Comparison of ENCODE assay signal across 22 mouse cellular contexts in the genomic region with DNA sequence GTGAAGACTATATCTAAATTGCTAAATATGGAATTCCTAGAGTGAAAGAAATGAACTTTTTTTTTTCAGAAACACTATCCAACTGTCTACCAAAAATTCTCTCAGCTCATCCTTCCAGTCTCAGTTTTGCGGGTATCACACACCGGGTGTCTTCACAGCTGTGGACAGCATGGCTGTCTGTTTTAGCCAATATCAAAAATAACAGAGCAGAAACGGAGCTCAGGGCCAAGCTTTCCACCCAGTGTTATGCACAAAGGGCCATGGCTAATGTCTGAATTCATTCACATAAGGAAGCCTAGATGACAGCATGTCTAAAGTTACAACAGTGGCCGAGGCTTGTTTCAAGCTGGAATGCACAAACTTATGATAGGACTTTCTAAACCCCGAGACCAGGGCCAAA. TPM values are rescaled to one million over a fixed set of nuclear protein-coding genes. Genes with fewer than 3 reads are reported as not detected.
A peak's percentile ranks its signal among the peaks of the same experiment; 100 is the strongest.
DNase-seq lines count a peak whose midpoint lies in the region; ATAC-seq and TF ChIP-seq lines count a peak whose summit lies in the region.
"Had no signal": no experiment of that assay in that cellular context is flagged by ENCODE, and none has a peak within 500 bp of the region (broad histone marks: within the 10 kb centered on the region; RNA-seq: fewer than 3 reads in every experiment).

No protein-coding gene starts in this region.

- DNase-seq in forebrain, postnatal 0 days = peak; percentile 2
- DNase-seq in heart, embryonic 10.5 days (ENCODE audit: low spot score) = peak; percentile 38
- no peak for DNase-seq in heart, adult 18-20 months
- no peak for DNase-seq in testis, postnatal 14 days (ENCODE audit: low spot score)
- DNase-seq: adrenal gland, adult 8-10 months; adrenal gland, postnatal 25 days; cerebellum, adult 18-20 months; cerebellum, adult 9-10 months; cerebellum, postnatal 14 days; gastrocnemius, adult 2 months; gastrocnemius, postnatal 14 days; heart, adult 2 months; heart, postnatal 36 days had no signal

- no peaks in the 10 kb centered on the region for H3K4me1 ChIP-seq in forebrain, postnatal 0 days (ENCODE audit: insufficient read depth)
- H3K4me1 ChIP-seq in forebrain, embryonic 13.5 days = no peaks in the 10 kb centered on the region
- H3K4me1 ChIP-seq in heart, embryonic 10.5 days = no peaks in the 10 kb centered on the region
- peaks cover 9% of the 10 kb centered on the region for H3K4me1 ChIP-seq in testis, adult 2 months (ENCODE audit: control insufficient read depth, insufficient read depth, low read length)
- H3K4me1 ChIP-seq: hindbrain, embryonic 10.5 days; hindbrain, embryonic 13.5 days; intestine, embryonic 15.5 days had no signal

- TF ChIP-seq POLR2A in testis, adult 2 months (IDR thresholded peaks at IDR 0.05; ENCODE audit: control insufficient read depth, low read depth, low read length) = no peak

- no peaks in the 10 kb centered on the region for H3K27me3 ChIP-seq in forebrain, postnatal 0 days (ENCODE audit: insufficient read depth, low read length)
- no peaks in the 10 kb centered on the region for H3K27me3 ChIP-seq in forebrain, embryonic 13.5 days
- no peaks in the 10 kb centered on the region for H3K27me3 ChIP-seq in heart, embryonic 10.5 days (ENCODE audit: insufficient read depth, poor library complexity, severe bottlenecking)
- H3K27me3 ChIP-seq in testis, adult 2 months (ENCODE audit: control insufficient read depth, insufficient read depth, low read length) = no peaks in the 10 kb centered on the region
- H3K27me3 ChIP-seq: hindbrain, embryonic 13.5 days; intestine, embryonic 15.5 days had no signal

- no peak overlapping the region for H3K9ac ChIP-seq in forebrain, postnatal 0 days
- no peak overlapping the region for H3K9ac ChIP-seq in forebrain, embryonic 13.5 days
- H3K9ac ChIP-seq: hindbrain, embryonic 13.5 days; intestine, embryonic 15.5 days had no signal

- peak; percentile 42; the same call in 1 of the 2 replicates for ATAC-seq in forebrain, postnatal 0 days
- no peak for ATAC-seq in forebrain, embryonic 13.5 days
- ATAC-seq: activated CD4-positive, CD25-positive, alpha-beta regulatory T cell, adult 4 months; hindbrain, embryonic 16.5 days; intestine, embryonic 15.5 days had no signal

- no peak overlapping the region for H3K4me3 ChIP-seq in forebrain, postnatal 0 days (ENCODE audit: low read depth, low read length)
- no peak overlapping the region for H3K4me3 ChIP-seq in forebrain, embryonic 13.5 days
- H3K4me3 ChIP-seq in heart, embryonic 10.5 days = no peak overlapping the region
- peak overlapping the region; percentile 87 for H3K4me3 ChIP-seq in testis, adult 2 months (ENCODE audit: control insufficient read depth, low read depth, low read length)
- H3K4me3 ChIP-seq: forebrain, embryonic 10.5 days; gastrocnemius, adult 2 months; heart, adult 2 months; hindbrain, embryonic 10.5 days; hindbrain, embryonic 13.5 days; intestine, embryonic 15.5 days had no signal

- WGBS in forebrain, postnatal 0 days = 82% methylated on average over 5 of the region's 5 CpGs
- 85% methylated on average over 5 of the region's 5 CpGs for WGBS in forebrain, embryonic 13.5 days
- WGBS in heart, embryonic 10.5 days = 76% methylated on average over 5 of the region's 5 CpGs

- no peak for TF ChIP-seq CTCF in forebrain, postnatal 0 days (IDR thresholded peaks at IDR 0.05; ENCODE audit: low read depth)
- no peak for TF ChIP-seq CTCF in testis, adult 2 months (IDR thresholded peaks at IDR 0.05; ENCODE audit: control insufficient read depth, insufficient read depth, insufficient replicate concordance, low read depth, low read length)

- no peak overlapping the region for H3K27ac ChIP-seq in forebrain, postnatal 0 days (ENCODE audit: low read depth, low read length)
- H3K27ac ChIP-seq in forebrain, embryonic 13.5 days = no peak overlapping the region
- no peak overlapping the region for H3K27ac ChIP-seq in heart, embryonic 10.5 days
- H3K27ac ChIP-seq in testis, adult 2 months (ENCODE audit: control insufficient read depth, insufficient read depth, low read depth, low read length) = peak overlapping the region; percentile 93
- H3K27ac ChIP-seq: forebrain, embryonic 10.5 days; gastrocnemius, adult 2 months; heart, adult 2 months; hindbrain, embryonic 10.5 days; hindbrain, embryonic 13.5 days; intestine, embryonic 15.5 days had no signal

- no peaks in the 10 kb centered on the region for H3K36me3 ChIP-seq in forebrain, postnatal 0 days (ENCODE audit: insufficient read depth)
- H3K36me3 ChIP-seq in forebrain, embryonic 13.5 days (ENCODE audit: poor library complexity, severe bottlenecking) = no peaks in the 10 kb centered on the region
- no peaks in the 10 kb centered on the region for H3K36me3 ChIP-seq in heart, embryonic 10.5 days
- H3K36me3 ChIP-seq in testis, adult 2 months (ENCODE audit: control insufficient read depth, insufficient read depth, low read length) = peaks cover 4% of the 10 kb centered on the region
- H3K36me3 ChIP-seq: forebrain, embryonic 10.5 days; hindbrain, embryonic 10.5 days; hindbrain, embryonic 13.5 days; intestine, embryonic 15.5 days had no signal

- no peaks in the 10 kb centered on the region for H3K9me3 ChIP-seq in forebrain, postnatal 0 days (ENCODE audit: low read length)
- no peaks in the 10 kb centered on the region for H3K9me3 ChIP-seq in forebrain, embryonic 13.5 days (replicated peaks)
- no peaks in the 10 kb centered on the region for H3K9me3 ChIP-seq in heart, embryonic 10.5 days
- H3K9me3 ChIP-seq: forebrain, embryonic 10.5 days; hindbrain, embryonic 10.5 days; hindbrain, embryonic 13.5 days; intestine, embryonic 15.5 days had no signal

- no peak overlapping the region for H3K4me2 ChIP-seq in forebrain, postnatal 0 days (ENCODE audit: low read depth)
- H3K4me2 ChIP-seq in forebrain, embryonic 13.5 days = no peak overlapping the region
- H3K4me2 ChIP-seq: heart, embryonic 11.5 days; hindbrain, embryonic 13.5 days; intestine, embryonic 15.5 days had no signal

RNA-seq across cellular contexts. Expression of a gene that starts 12.2 kb away (rescaled TPM):
- total RNA-seq in forebrain, postnatal 0 days (2014; rRNA removed) = 17.2 and 24.4 TPM in 2 replicates
- 1.9 and 4.6 TPM in 2 replicates for polyA plus RNA-seq in forebrain, postnatal 0 days (2015; fragmentation: Nextera tagmentation; extraction: Ambion mirVana)
- polyA plus RNA-seq in forebrain, embryonic 13.5 days (2015; fragmentation: Nextera tagmentation; extraction: Ambion mirVana) = 9.6 and 12.3 TPM in 2 replicates
- 6.4 and 10.1 TPM in 2 replicates for polyA plus RNA-seq in heart, embryonic 10.5 days (2016; fragmentation: Nextera tagmentation; extraction: Ambion mirVana)
- total RNA-seq in heart, adult 18-20 months (2021) = 1 to 10 TPM; 2.8 to 3.0 TPM
- polyA plus RNA-seq in testis, adult 2 months (2012; rRNA removed) = 3.6 and 4.3 TPM in 2 replicates

RNA-seq across cellular contexts. Expression of a gene that starts 54.5 kb away (rescaled TPM):
- total RNA-seq in forebrain, postnatal 0 days (2014; rRNA removed) = 9.4 and 10.2 TPM in 2 replicates
- polyA plus RNA-seq in forebrain, postnatal 0 days (2015; fragmentation: Nextera tagmentation; extraction: Ambion mirVana) = 31.7 and 42.7 TPM in 2 replicates
- 50.1 and 52.2 TPM in 2 replicates for polyA plus RNA-seq in forebrain, embryonic 13.5 days (2015; fragmentation: Nextera tagmentation; extraction: Ambion mirVana)
- polyA plus RNA-seq in heart, embryonic 10.5 days (2016; fragmentation: Nextera tagmentation; extraction: Ambion mirVana) = 75.8 and 83.3 TPM in 2 replicates
- 10 to 100 TPM; 38.7 to 50.0 TPM for total RNA-seq in heart, adult 18-20 months (2021)
- polyA plus RNA-seq in testis, adult 2 months (2012; rRNA removed) = 1.2 and 2.1 TPM in 2 replicates

Comparison
In these comparisons a context has a peak if more than half of its experiments do, and no peak if none do; other contexts are left out.
1. DNase-seq: peak in forebrain, postnatal 0 days (single experiment) and heart, embryonic 10.5 days (single experiment); none in heart, adult 18-20 months (0 of 2) and testis, postnatal 14 days (single experiment).
2. RNA of a gene that starts 54.5 kb away (polyA plus RNA-seq): 75.8 to 83.3 TPM in heart, embryonic 10.5 days, 50.1 to 52.2 TPM in forebrain, embryonic 13.5 days and 31.7 to 42.7 TPM in forebrain, postnatal 0 days; 1.2 to 2.1 TPM in testis, adult 2 months; every median in the first group is over 10 times any median in the second.